Mouse (Mus musculus): Measurements from ENCODE around the gene Cacna2d4.

Gene Cacna2d4

GRCm38 (mm10) chr6:119224451-119225195 is 11.7 kb upstream of the Cacna2d4 start:
- DNase-seq (ENCODE audit: low spot score), result no peak

GRCm38 (mm10) chr6:119225226-119225625 is 11.1 kb upstream of the Cacna2d4 start:
- no peak for DNase-seq (ENCODE audit: low spot score)

DNA sequence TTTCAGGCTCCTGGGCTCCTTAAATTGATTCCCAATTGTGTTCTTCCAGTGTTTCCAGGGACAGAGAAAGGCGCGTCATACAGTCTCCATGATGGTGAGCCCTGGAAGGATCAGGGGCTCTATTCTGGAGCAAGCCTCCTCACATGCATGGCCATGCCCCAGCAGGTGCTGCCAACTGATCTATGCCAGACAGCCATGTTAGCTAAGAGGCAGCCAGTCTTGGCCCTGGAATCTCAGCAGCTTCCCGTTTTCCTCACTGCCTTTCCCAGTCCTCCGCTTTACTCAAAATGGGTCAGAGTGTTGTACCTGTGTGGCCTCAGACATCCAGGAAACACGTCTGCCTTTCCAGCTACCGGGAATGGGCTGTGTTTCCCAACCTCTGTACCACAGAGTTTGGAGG is 10.6 kb upstream of the Cacna2d4 start:
- no peak for DNase-seq (ENCODE audit: low spot score)

DNA sequence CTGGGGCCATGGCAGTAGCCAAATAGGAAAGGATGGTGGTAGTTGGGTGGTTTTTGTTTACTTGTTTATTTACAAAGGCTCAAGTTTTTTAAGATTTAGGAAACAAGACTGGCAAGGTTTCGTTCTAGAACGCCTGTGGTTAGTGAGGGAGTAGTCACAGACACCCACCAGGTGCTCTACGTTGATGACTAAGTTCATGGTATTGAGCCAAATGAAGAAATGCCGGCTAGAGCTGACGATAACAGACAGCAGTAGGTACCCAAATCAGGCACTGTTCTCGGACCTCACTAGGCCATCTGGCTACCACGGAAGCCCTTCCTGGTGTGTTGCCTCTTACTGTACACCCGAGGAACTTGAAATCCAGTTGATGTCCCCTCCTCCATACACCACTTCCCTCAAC is 9.3 kb upstream of the Cacna2d4 start:
- DNase-seq (ENCODE audit: low spot score), result no peak

GRCm38 (mm10) chr6:119228861-119229603 is 7.3 kb upstream of the Cacna2d4 start:
- no peak for DNase-seq (ENCODE audit: low spot score)

GRCm38 (mm10) chr6:119233066-119233465 is 3.3 kb upstream of the Cacna2d4 start:
- DNase-seq (ENCODE audit: low spot score), result no peak

GRCm38 (mm10) chr6:119235441-119235840 is 885 bp upstream of the Cacna2d4 start:
- no peak for DNase-seq (ENCODE audit: low spot score)

DNA sequence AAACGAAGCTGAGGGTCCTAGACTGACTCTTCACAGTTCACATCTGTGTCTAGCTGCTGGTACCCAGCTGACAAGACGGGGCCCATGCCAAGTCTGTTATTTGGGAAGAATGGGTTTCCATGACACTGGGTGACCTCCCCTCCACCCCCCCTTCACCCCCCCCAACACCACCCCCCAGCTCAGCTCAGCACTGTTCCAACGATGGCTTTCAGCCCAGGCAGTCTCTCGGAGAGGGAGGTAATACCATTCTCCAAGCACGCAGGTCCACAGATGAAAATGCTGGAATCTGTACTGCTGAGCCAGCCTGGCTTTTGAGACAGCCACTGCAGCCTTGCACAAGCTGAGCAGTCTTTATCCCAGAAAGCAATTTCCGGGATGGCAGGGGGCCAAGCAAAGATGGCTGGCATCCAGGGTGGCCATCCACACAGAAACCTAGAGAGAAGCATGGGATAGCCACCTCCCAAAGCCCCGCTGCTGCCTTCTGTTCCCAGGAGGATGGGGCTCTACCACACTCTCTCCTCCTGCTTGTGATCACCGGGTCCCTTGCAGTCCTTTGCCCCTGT is 1.2 kb downstream of the Cacna2d4 start:
- peak; percentile 43 for DNase-seq (ENCODE audit: low spot score)

DNA sequence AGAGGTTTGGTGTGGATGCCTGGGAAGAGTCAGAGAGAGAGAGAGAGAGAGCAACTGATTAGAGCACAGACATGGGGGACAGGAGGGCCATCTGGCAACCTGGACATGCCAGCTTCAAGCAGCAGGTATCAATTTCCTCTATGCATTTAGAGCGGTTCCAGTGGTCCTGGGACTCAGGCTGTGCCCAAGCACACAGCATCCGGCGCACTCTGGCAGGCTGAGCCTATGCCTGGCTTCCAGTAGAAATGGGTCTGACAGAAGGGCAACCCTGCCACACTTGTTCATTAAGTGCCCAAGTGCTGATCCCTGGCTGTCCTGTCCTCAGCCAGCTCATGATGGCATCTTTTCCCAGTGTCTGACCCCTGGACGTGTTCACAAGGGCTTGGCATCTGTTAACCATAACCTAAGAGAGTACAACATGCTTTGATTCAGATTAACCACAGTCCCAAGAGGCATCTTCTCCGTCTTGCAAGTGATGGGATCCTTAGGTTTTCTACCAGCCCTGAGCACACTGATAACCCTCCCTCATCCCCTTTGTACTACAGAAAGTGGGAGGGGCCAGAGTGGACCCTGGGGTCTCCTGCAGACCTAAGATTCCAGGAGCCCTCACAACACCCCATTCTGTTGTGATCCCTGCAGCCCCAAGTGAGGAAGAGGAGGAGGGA is 3.1 kb downstream of the Cacna2d4 start:
- no peak for DNase-seq (ENCODE audit: low spot score)

- DNase-seq (ENCODE audit: low spot score), result no peak
These were observed 3.9 kb downstream of the Cacna2d4 start for GRCm38 (mm10) chr6:119240256-119240655.

- DNase-seq (ENCODE audit: low spot score), result no peak
These were observed 4.8 kb downstream of the Cacna2d4 start for GRCm38 (mm10) chr6:119240871-119241705.

DNA sequence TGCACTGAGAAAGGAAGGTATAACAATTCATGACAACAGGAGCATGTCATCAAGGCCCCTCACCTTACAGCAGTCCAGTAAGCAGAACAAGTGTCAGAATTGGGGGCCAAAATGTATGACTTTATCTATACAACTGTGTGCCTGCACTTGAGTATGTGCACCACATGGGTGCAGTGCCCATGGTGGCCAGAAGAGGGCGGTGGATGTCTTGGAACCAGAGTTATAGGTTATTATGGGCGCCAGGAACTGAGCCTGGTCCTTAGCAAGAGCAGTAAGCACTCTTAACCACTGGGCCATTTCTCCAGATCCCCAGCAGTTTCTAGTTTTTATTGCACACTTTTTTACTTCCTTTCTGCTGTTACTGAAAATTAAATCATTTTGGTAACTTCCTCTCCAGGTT is 9.8 kb downstream of the Cacna2d4 start:
- no peak for DNase-seq (ENCODE audit: low spot score)

DNA sequence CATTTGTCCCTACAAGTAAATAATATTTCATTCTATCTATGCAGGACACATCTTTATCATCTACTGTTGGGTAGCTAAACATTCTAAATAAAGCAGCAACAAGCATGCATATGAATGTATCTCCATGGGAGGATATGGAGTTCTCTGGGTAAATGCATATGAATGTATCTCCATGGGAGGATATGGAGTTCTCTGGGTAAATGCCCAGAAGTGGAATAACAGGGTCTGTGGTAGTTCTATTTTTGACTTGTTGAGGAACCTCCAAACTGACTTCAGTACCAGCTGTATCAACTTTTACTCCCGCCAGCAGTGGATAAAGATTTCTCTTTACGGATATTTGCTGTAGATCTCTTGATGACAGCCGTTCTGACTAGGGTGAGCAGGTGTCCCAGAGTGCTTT is 12.3 kb downstream of the Cacna2d4 start:
- no peak for DNase-seq (ENCODE audit: low spot score)

DNA sequence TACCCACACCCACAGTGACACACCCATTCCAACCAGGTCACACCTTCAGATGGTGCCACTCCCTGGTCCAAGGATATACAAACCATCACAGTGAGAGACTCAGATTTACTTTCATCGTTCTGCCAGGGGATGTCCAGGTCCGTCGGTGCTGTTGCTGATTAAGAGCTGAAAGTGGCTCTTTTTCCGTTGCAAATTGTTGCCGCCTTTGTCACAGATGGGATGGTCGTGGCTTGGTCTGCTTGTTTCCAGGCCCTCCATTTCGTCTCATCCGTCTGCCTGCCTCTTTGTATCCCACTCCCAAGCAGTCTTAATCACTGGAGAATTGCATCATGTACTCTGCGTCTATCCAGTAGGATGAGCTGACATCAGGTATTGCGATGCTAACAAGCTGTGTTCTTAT is 13.4 kb downstream of the Cacna2d4 start:
- DNase-seq (ENCODE audit: low spot score), result no peak

GRCm38 (mm10) chr6:119251704-119252103 is 15.4 kb downstream of the Cacna2d4 start:
- DNase-seq (ENCODE audit: low spot score), result no peak

GRCm38 (mm10) chr6:119276713-119277112 is 40.4 kb downstream of the Cacna2d4 start:
- DNase-seq (ENCODE audit: low spot score), result no peak

- DNase-seq (ENCODE audit: low spot score), result no peak
These were observed 44.4 kb downstream of the Cacna2d4 start for GRCm38 (mm10) chr6:119280761-119281160.

DNA sequence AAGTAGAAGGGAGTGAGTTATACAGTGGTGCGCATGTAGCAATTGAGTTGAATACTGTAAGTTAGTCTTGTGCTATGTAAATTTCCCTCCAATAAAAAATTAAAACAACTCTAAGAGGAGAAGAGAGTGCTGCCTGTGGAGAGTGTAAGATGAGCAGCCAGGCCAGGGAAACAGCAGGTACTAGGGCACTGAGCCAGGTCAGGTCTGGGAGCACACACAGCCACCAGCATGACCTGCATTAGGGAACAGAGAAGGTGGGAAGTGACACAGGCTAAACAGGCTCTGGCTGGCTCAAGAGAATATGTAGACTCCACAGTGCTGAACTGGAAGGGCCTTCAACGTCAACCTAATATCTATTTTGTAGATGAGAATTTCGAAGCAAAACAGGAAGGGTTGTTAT is 65.0 kb downstream of the Cacna2d4 start:
- DNase-seq (ENCODE audit: low spot score), result no peak

DNA sequence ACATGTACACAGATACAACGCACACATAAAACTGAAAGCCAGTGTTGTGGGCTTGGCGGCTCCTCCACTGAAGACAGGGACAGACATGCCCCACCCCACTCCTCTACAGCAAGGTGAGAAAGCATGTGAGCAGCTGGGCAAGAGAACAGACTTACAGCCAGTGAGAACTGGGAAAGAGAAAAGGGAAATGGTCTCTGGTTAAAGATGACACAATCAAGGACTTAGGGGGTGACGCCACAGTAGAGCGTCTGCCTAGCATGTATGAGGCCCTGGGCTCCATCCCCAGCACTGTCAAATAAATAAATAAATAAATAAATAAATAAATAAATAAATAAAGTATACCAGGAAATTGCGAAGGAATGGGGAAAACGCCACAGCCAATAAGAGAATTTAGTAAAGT is 67.0 kb downstream of the Cacna2d4 start:
- DNase-seq (ENCODE audit: low spot score), result no peak

GRCm38 (mm10) chr6:119307867-119308413 is 71.6 kb downstream of the Cacna2d4 start:
- no peak for DNase-seq (ENCODE audit: low spot score)

GRCm38 (mm10) chr6:119310176-119310575 is 73.8 kb downstream of the Cacna2d4 start:
- no peak for DNase-seq (ENCODE audit: low spot score)
